Mouse (Mus musculus) heart, embryonic 14.5 days (tissue): ENCODE measurements around the gene Cpz. TPM values are rescaled to one million over a fixed set of nuclear protein-coding genes. Genes with fewer than 3 reads are reported as not detected.
A peak's percentile ranks its signal among the peaks of the same experiment; 100 is the strongest.

ENCODE experiments used
- ATAC-seq: fragments of 200-750 bp; cut with Nextera tagmentation; 2 replicates; pipeline ENCODE4 v1.8.0; 2017; ENCODE audit warnings: low read depth, moderate TSS enrichment; ENCODE audit not compliant: insufficient number of reproducible peaks, insufficient read depth, low FRiP score
- H3K27ac ChIP-seq, 2 experiments: fragments of 200-500 bp in 1 of 2; fragments of 300-500 bp in 1 of 2; sonication (generic) in 1 of 2; replicated peaks in 1 of 2; 2 replicates each; pipeline ENCODE4 v1.5.1; 2012 to 2014; ENCODE audit warnings: low read depth in 2 of 2, low read length in 2 of 2, control low read depth in 1 of 2, mild to moderate bottlenecking in 1 of 2, mixed read lengths in 1 of 2; ENCODE audit not compliant: control insufficient read depth in 1 of 2, insufficient read depth in 1 of 2
- H3K27me3 ChIP-seq: fragments of 300-500 bp; sonication (generic); 2 replicates; pipeline ENCODE4 v1.6.1; 2014; ENCODE audit warnings: mild to moderate bottlenecking, low read length, control low read depth; ENCODE audit not compliant: control insufficient read depth, insufficient read depth
- H3K36me3 ChIP-seq: fragments of 300-500 bp; sonication (generic); 2 replicates; pipeline ENCODE4 v1.6.1; 2014; ENCODE audit warnings: mild to moderate bottlenecking, control low read depth, low read length, mixed read lengths; ENCODE audit not compliant: control insufficient read depth, insufficient read depth
- H3K4me1 ChIP-seq, 2 experiments: fragments of 200-500 bp in 1 of 2; fragments of 300-500 bp in 1 of 2; sonication (generic) in 1 of 2; 2 replicates each; pipeline ENCODE4 v1.6.1; 2012 to 2014; ENCODE audit warnings: low read length in 2 of 2, control low read depth in 1 of 2, mixed read lengths in 1 of 2; ENCODE audit not compliant: control insufficient read depth in 2 of 2, insufficient read depth in 2 of 2
- H3K4me2 ChIP-seq: fragments of 300-500 bp; sonication (generic); 2 replicates; pipeline ENCODE4 v1.6.1; 2014; ENCODE audit warnings: mild to moderate bottlenecking, low read length
- H3K4me3 ChIP-seq, 2 experiments: fragments of 200-500 bp in 1 of 2; fragments of 300-500 bp in 1 of 2; sonication (generic) in 1 of 2; 2 replicates each; pipeline ENCODE4 v1.5.1; 2012 to 2014; ENCODE audit warnings: low read length in 2 of 2, mild to moderate bottlenecking in 2 of 2, control low read depth in 1 of 2, low read depth in 1 of 2, moderate library complexity in 1 of 2; ENCODE audit not compliant: control insufficient read depth in 1 of 2, insufficient read depth in 1 of 2
- H3K9ac ChIP-seq: fragments of 300-500 bp; sonication (generic); 2 replicates; pipeline ENCODE4 v1.6.1; 2014; ENCODE audit warnings: mild to moderate bottlenecking, low read length
- H3K9me3 ChIP-seq: fragments of 300-500 bp; sonication (generic); 2 replicates; pipeline ENCODE4 v1.6.1; 2016; ENCODE audit warnings: low read length, control low read depth; ENCODE audit not compliant: control insufficient read depth
- WGBS: fragments of 180-500 bp; shearing (Covaris S2); extraction: QIAGEN DNeasy Blood & Tissue Kit; methylation state at CpG from one replicate; pipeline ENCODE4 v1.1.7; 2014; 5-methylcytosine and 5-hydroxymethylcytosine counted together
- polyA plus RNA-seq: library from polyadenylated mRNA; unstranded; fragments of >200 nt; fragmentation: Nextera tagmentation; extraction: Ambion mirVana; gene quantifications from 2 replicates; pipeline ENCODE4 v1.2.1, GENCODE M21; 2014

The Cpz gene
- polyA plus RNA-seq, 1 experiment from 2014 or later: 8.1 TPM

DNA sequence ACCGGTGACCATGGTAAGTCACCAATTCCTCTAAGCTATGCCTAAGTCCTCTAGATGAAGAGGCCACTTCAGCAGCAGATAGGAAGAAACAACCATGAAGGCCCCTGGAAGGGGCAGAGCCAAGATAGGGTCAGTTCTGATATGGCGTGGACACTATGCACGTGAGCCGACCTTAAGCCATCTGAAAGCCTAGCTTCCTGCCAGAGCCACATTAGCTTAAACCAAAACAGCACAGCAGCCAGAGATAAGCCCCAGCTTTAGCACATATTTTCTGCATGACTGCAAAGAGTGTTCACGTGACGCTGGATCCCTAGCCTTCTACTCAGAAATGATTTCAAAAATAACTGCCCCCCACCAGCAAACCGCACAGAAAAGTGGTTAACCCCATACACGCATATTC lies 33.9 kb upstream of the Cpz start:
- 0 out of 2 replicates have a peak overlapping the region, but pooled peaks have one; percentile 40 for H3K9ac ChIP-seq
- no peaks in the 10 kb centered on the region for H3K9me3 ChIP-seq
- peaks cover 80% of the 10 kb centered on the region for H3K36me3 ChIP-seq
- H3K4me1 ChIP-seq: peaks cover 37 to 46% of the 10 kb centered on the region in 2 experiments
- WGBS: 5% methylated on average over 8 of the region's 8 CpGs
- no peaks in the 10 kb centered on the region for H3K27me3 ChIP-seq
- peak overlapping the region; percentile 28 for H3K4me2 ChIP-seq
- peak overlapping the region; percentile 85 to 92 for H3K27ac ChIP-seq
- ATAC-seq: peak; percentile 75
- H3K4me3 ChIP-seq: no peak overlapping the region

DNA sequence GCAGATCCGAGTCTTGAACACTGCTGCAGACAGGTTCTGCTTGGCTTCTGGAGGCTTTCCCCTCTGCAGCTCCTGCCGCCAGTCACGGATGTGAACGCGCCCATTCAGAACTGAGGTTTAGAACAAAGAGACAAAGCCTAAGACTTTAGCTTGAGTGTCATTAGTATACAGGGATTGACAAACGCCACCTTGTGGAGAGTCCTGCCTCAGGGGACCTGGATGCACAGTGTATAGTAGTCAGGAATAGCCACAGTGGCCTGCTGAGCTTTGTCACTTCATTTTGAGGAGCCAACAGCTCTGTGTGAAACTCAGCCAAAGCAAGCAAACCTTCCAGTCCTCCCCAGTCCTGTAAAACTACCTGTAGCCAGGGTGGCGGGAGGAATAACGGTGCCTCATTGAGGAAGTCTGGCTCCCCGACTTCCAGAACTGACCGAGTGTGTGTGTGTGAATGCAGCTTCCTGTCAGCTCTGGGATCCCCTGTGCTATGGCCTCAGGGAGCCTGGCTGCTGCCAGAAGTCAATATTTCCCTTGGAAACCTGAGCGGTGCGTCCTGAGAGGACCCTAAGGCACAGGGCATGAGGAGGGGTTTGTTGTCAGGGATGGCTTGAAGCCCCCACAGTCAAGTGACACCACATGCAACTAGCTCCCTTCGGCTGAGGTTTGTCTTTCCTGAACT lies 32.6 kb upstream of the Cpz start:
- Histone ChIP-seq H3K4me1 (peaks cover 37 to 43% of the 10 kb centered on the region in 2 experiments), H3K4me2 (no peak overlapping the region), H3K27me3 (no peaks in the 10 kb centered on the region), H3K4me3 (no peak overlapping the region), H3K9me3 (no peaks in the 10 kb centered on the region), H3K36me3 (peaks cover 71% of the 10 kb centered on the region), H3K27ac (peak overlapping the region; percentile 85 to 92; a peak in 3 of 4 replicates), H3K9ac (peak overlapping the region; percentile 44; the same call in 1 of the 2 replicates)
- whole genome bisulfite sequencing: 72% methylated on average over 13 of the region's 13 CpGs
- ATAC-seq: no peak

DNA sequence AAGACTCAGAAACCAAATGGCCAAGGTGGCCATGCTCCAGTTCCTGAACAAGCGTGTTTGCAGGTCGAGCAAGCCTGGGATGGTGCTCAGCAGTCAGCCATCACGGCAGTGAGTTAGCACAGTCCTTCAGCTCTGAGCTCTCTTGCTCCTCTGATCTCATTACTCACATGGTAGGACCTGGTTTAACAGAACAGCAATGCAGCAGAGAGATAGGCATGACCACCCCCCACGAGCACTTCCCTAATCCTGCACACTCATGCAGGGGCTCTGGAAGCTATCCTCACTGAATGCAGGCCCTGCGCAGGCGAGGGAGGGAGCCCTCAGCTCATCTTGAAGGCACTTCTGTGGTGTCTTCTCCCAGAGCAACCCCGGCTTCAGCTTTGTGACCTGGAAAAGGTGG lies 30.9 kb upstream of the Cpz start:
- no peak overlapping the region for H3K27ac ChIP-seq
- no peak overlapping the region for H3K4me2 ChIP-seq
- no peaks in the 10 kb centered on the region for H3K9me3 ChIP-seq
- H3K4me3 ChIP-seq: no peak overlapping the region
- ATAC-seq: no peak
- H3K4me1 ChIP-seq: peaks cover 28 to 32% of the 10 kb centered on the region in 2 experiments
- 82% methylated on average over 7 of the region's 7 CpGs for WGBS
- no peak overlapping the region for H3K9ac ChIP-seq
- H3K27me3 ChIP-seq: no peaks in the 10 kb centered on the region
- peaks cover 55% of the 10 kb centered on the region for H3K36me3 ChIP-seq

DNA sequence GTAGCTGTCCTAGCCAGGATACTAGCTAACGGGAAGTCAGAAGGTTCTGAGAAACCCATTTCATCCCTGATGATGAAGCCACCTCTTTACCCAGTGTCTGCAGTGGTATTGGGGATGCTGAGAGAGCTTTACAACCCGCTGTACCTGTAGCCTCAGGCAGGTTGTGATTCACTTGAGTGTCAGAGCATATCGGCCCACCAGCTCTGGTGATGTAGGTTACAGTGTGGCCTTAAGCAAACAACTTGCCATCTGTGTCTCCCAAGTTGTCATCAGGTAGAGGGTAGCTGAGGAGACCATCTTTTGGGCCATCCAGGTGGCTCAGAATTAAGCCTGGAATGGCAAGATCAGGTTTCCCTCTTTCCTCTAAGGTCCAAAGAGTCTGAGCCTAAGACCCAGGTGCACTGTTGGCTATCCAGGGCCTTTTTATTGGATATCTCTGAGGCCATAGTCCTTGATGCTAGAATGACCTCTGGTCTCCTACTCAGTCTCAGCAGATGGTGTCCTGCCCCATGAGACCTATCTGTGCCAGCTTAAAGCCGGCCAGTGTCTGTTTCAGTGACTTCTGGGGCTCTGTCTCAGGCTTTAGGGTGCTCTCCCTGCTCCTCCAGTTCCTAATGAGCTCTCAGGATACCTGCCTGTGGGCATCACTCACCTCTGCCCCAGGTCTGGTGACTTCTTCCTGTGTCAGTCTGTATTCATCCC lies 27.5 kb upstream of the Cpz start:
- 80% methylated on average over 4 of the region's 4 CpGs for WGBS
- peaks cover 39% of the 10 kb centered on the region for H3K36me3 ChIP-seq
- peaks cover 6 to 8% of the 10 kb centered on the region in 2 experiments; a peak in 3 of 4 replicates for H3K4me1 ChIP-seq
- ATAC-seq: no peak
- no peaks in the 10 kb centered on the region for H3K27me3 ChIP-seq
- no peaks in the 10 kb centered on the region for H3K9me3 ChIP-seq
- H3K4me2 ChIP-seq: no peak overlapping the region
- H3K4me3 ChIP-seq: no peak overlapping the region
- H3K9ac ChIP-seq: no peak overlapping the region
- H3K27ac ChIP-seq: no peak overlapping the region

DNA sequence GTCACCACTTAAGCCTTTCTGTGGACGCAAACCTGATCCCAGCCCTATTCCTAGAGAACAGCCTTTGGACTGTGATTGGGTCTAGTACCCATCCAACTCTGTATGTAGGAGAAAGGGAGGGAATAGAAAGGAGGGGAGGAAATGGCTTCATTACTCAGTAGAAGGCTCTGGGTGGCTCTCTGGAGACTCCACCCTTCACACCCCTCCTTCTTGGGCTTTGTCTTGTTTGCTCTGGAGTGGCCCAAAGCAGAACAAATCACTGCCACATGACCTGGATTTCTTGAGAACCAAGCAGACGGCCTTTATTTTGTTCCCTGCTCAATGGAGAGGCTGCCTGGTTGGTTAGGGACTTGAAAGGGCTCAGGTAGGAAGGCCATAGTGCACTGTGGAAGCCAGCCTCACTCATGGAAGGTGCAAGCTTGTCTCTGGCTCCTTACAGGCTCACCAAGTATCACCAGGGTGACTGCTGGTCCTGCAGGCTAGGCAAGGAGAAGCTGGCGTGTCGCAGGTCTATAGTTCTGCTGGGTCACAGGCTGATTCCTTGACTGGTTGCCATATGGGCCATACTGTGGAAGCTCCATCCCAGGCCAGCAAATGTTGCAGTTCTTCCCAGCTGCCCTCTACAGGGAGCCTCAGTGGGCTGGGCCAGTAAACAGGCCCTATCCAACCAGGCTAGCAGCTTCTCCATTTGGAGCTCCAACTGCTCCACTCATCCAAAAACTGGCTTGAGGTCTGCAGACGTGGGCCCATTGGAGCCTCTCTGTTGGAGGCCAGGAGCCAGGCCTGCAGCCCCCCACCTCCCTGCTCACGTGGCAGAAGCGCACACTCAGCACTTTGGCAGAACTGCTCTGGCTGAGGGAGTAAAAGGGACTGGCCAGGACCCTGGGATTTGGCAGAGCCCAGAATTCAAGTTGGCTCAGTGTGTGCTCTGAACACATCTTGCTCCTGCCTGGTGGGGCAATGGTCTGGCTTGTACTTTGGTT lies 26.6 kb upstream of the Cpz start:
- Histone ChIP-seq H3K4me2 (no peak overlapping the region), H3K9me3 (no peaks in the 10 kb centered on the region), H3K36me3 (peaks cover 31% of the 10 kb centered on the region), H3K4me3 (no peak overlapping the region), H3K9ac (no peak overlapping the region), H3K27me3 (no peaks in the 10 kb centered on the region), H3K4me1 (peaks cover 0 to 2% of the 10 kb centered on the region in 2 experiments; a peak in 1 of 4 replicates), H3K27ac (no peak overlapping the region)
- 40% methylated on average over 7 of the region's 7 CpGs for WGBS
- no peak for ATAC-seq

DNA sequence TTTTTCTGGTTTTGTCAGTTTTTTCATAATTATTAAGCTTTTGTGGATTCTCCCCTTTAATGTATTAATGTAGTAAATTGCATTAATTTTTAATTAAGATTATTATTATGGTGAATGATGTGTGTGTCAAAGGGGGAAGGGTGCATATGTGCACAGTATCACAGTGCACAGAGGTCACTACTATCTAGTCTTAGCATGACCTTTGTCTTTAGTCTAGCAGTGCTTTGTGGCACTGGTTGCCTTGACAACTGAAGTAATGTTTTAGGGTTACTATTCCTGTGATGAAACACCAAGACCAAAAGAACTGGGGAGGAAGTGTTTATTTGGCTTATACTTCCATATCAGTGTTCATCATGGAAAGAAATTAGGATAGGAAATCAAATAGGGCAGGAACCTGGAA lies 20.6 kb upstream of the Cpz start:
- H3K4me2 ChIP-seq: no peak overlapping the region

DNA sequence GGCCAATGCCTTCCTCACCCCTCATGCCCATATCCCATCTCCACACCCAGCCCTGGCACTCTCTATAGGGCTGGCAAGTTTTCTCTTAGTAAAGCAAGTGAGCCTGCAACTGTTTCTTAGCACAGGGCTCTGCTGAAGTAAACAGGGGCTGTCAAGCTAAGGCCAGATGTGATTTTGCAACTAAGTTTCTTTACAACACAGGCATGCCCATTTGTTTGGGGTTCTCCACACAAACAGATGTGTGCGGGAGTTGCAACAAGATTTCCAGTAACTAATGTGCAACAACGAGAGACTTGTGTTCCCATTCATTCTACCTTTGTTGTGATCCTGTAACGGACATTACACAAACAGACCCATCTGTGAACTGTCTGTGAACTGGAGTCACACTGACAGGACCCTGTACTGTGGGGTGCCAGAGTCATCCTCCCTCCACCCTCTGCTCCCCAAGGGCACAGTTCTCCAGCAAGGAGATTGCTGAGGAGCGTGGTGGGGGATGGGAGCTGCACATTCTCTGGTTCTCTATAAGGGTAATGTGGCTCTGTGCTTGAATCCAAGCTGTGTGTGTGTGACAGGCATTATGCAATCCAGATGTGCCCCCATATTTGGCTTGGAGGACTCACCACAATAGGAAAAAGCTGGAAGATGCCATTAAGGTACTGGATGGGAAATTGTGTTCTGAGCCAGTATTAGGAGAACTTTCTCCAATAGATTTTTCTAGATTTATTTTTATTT lies 15.7 kb upstream of the Cpz start:
- Histone ChIP-seq H3K4me3 (no peak overlapping the region), H3K27ac (no peak overlapping the region), H3K9ac (no peak overlapping the region), H3K36me3 (no peaks in the 10 kb centered on the region), H3K27me3 (peaks cover 4% of the 10 kb centered on the region; the same call in 1 of the 2 replicates), H3K4me1 (peaks cover 0 to 2% of the 10 kb centered on the region in 2 experiments; a peak in 1 of 4 replicates), H3K9me3 (no peaks in the 10 kb centered on the region), H3K4me2 (no peak overlapping the region)
- no peak for ATAC-seq
- 69% methylated on average over 4 of the region's 4 CpGs for WGBS

More for the DNA sequence above, 20.6 kb upstream of the Cpz start:
- Histone ChIP-seq H3K9ac (no peak overlapping the region), H3K4me1 (no peaks in the 10 kb centered on the region), H3K27me3 (peaks cover 4% of the 10 kb centered on the region; the same call in 1 of the 2 replicates), H3K4me3 (no peak overlapping the region), H3K9me3 (no peaks in the 10 kb centered on the region), H3K27ac (no peak overlapping the region), H3K36me3 (no peaks in the 10 kb centered on the region)
- ATAC-seq: no peak
